Mouse (Mus musculus) C2C12 (cell line): Measurements from ENCODE around the gene Fgfbp3. TPM values are rescaled to one million over a fixed set of nuclear protein-coding genes. Genes with fewer than 3 reads are reported as not detected.

Experiments
- H3K27me3 ChIP-seq: one replicate; pipeline ENCODE4 v1.6.1; 2011; ENCODE audit not compliant: control insufficient read depth, insufficient read depth, insufficient read length
- H3K36me3 ChIP-seq: one replicate; pipeline ENCODE4 v1.6.1; 2011; ENCODE audit not compliant: control insufficient read depth, insufficient read depth
- H3K4me3 ChIP-seq: one replicate; pipeline ENCODE4 v1.5.1; 2011; ENCODE audit warnings: mild to moderate bottlenecking, control low read depth; ENCODE audit not compliant: poor library complexity, insufficient read depth, severe bottlenecking
- H3K79me2 ChIP-seq: one replicate; pipeline ENCODE4 v1.6.1; 2011; ENCODE audit not compliant: control insufficient read depth, insufficient read depth
- H3K79me3 ChIP-seq: one replicate; pipeline ENCODE4 v1.6.1; 2011; ENCODE audit warnings: low read depth, control low read depth
- H3ac ChIP-seq: one replicate; pipeline ENCODE3; 2011; ENCODE audit warnings: low read depth; ENCODE audit not compliant: control insufficient read depth, insufficient read length
- CEBPB ChIP-seq: IDR thresholded peaks from one replicate; pipeline ENCODE4 v1.6.1; 2011; ENCODE audit warnings: low read depth, mild to moderate bottlenecking, control low read depth, moderate library complexity
- CTCF ChIP-seq: IDR thresholded peaks from one replicate; pipeline ENCODE4 v1.5.1; 2011; ENCODE audit not compliant: control insufficient read depth, insufficient read depth, insufficient read length
- FOSL1 ChIP-seq: IDR thresholded peaks from one replicate; pipeline ENCODE4 v1.8.0; 2011; ENCODE audit warnings: mild to moderate bottlenecking, low read length; ENCODE audit not compliant: poor library complexity, insufficient read depth, severe bottlenecking
- MAX ChIP-seq: IDR thresholded peaks from one replicate; pipeline ENCODE4 v1.6.1; 2011; ENCODE audit warnings: mild to moderate bottlenecking, control low read depth
- MYOD1 ChIP-seq: IDR thresholded peaks from one replicate; pipeline ENCODE4 v1.6.1; 2011; ENCODE audit warnings: low read depth; ENCODE audit not compliant: control insufficient read depth, insufficient read length
- MYOG ChIP-seq: IDR thresholded peaks from one replicate; pipeline ENCODE4 v1.6.1; 2011; ENCODE audit not compliant: control insufficient read depth, insufficient read length; ENCODE audit errors: extremely low read depth
- USF1 ChIP-seq: IDR thresholded peaks from one replicate; pipeline ENCODE4 v1.6.1; 2011; ENCODE audit warnings: low read depth, mild to moderate bottlenecking, control low read depth, moderate library complexity
- polyA plus RNA-seq: library from polyadenylated mRNA; unstranded; fragments of >200 nt; fragmentation: generic; extraction: Trizol; gene quantifications from one replicate; pipeline ENCODE4 v1.2.1, GENCODE M21; 2012; ENCODE audit warnings: missing spikeins

The Fgfbp3 gene
- polyA plus RNA-seq, 1 experiment, result 0.94 TPM

DNA sequence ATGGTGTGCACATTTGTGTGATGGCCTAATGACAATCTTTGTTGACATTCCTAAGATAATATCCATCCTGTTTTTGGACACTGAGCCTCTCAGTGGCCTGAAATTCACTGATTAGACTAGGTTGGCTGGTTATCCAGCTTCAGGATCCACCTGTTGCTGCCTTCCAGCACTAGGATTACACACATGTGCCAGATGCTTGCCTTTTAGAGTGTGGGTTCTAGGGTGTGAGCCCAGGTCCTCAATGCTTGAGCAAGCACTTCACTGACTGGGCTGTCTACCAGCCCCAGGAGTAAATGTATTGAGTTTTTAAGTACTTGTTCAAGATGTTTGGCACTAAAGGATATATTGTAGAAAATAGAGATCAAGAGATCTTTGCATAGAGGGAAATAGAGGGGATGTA is 18.6 kb upstream of the Fgfbp3 start:
- H3K79me2 ChIP-seq, result peaks cover 98% of the 10 kb centered on the region
- H3K27me3 ChIP-seq, result no peaks in the 10 kb centered on the region
- TF ChIP-seq MYOD1 (no peak), CTCF (no peak), FOSL1 (no peak), MAX (no peak), CEBPB (no peak), USF1 (no peak), MYOG (no peak)
- H3K79me3 ChIP-seq, result peaks cover 87% of the 10 kb centered on the region
- H3K4me3 ChIP-seq, result no peak overlapping the region
- H3ac ChIP-seq, result no peak overlapping the region
- H3K36me3 ChIP-seq, result peaks cover 19% of the 10 kb centered on the region

DNA sequence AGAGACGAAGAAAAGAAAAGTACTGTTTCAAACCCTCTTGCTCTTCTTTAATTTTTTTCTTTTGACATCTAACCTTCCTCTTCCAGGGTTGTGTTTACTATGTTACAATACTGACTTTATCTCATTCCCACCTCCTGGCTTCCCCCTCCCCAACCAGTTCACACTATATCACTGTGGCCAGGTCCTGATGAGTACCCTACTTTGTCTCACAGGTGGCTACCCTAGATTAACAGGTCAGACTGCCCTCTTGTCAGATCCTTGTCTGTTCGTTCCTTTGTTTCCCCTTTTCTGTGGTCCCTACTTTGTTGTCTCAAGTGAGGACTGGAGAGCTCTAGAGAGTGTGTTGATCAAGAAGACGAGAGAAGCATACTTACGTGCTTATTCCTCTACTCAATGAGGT is 16.9 kb upstream of the Fgfbp3 start:
- peaks cover 92% of the 10 kb centered on the region for H3K79me3 ChIP-seq
- peaks cover 100% of the 10 kb centered on the region for H3K79me2 ChIP-seq
- H3ac ChIP-seq, result no peak overlapping the region
- H3K27me3 ChIP-seq, result no peaks in the 10 kb centered on the region
- TF ChIP-seq USF1 (no peak), MYOD1 (no peak), CEBPB (no peak), MYOG (no peak), MAX (no peak), CTCF (no peak), FOSL1 (no peak)
- H3K4me3 ChIP-seq, result no peak overlapping the region
- peaks cover 24% of the 10 kb centered on the region for H3K36me3 ChIP-seq

GRCm38 (mm10) chr19:36932613-36933012 is 13.2 kb upstream of the Fgfbp3 start:
- Histone ChIP-seq H3K4me3 (no peak overlapping the region), H3K79me2 (peaks cover 100% of the 10 kb centered on the region), H3K79me3 (peaks cover 94% of the 10 kb centered on the region), H3K27me3 (no peaks in the 10 kb centered on the region), H3ac (no peak overlapping the region), H3K36me3 (peaks cover 36% of the 10 kb centered on the region)
- TF ChIP-seq CEBPB (no peak), MYOD1 (no peak), FOSL1 (no peak), MAX (no peak), USF1 (no peak), MYOG (no peak), CTCF (no peak)

DNA sequence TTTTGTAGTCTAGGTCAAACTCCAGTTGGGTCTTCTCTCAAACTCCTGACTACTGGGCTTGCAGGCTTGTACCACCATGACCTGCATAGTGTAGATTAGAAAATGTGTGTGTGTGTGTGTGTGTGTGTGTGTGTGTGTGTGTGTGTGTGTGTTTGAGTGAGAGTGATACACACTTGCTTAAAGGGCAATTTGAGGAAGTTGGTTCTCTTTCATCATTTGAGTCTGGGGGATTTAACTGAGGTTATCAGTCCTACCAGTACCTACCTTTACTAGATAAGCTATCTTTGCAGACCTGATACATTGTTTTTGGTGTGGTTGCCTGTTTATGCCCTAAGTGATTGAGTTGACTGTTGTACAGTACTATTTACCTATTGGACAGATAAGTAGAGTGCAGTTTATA is 12.7 kb upstream of the Fgfbp3 start:
- Histone ChIP-seq H3K79me3 (peaks cover 94% of the 10 kb centered on the region), H3K36me3 (peaks cover 36% of the 10 kb centered on the region), H3K27me3 (no peaks in the 10 kb centered on the region), H3ac (no peak overlapping the region), H3K79me2 (peaks cover 100% of the 10 kb centered on the region), H3K4me3 (no peak overlapping the region)
- TF ChIP-seq CEBPB (no peak), MYOD1 (no peak), CTCF (no peak), USF1 (no peak)

- TF ChIP-seq MYOG (no peak), MAX (no peak), USF1 (no peak)
- peaks cover 90% of the 10 kb centered on the region for H3K79me2 ChIP-seq
- H3ac ChIP-seq, result no peak overlapping the region
- H3K4me3 ChIP-seq, result no peak overlapping the region
- peaks cover 24% of the 10 kb centered on the region for H3K36me3 ChIP-seq
- no peaks in the 10 kb centered on the region for H3K27me3 ChIP-seq
- H3K79me3 ChIP-seq, result peaks cover 80% of the 10 kb centered on the region
Observed at GRCm38 (mm10) chr19:36929816-36930215, 10.4 kb upstream of the Fgfbp3 start.

- TF ChIP-seq MYOG (no peak), CTCF (no peak), FOSL1 (no peak), CEBPB (no peak), MAX (no peak), MYOD1 (no peak), USF1 (no peak)
- Histone ChIP-seq H3K79me3 (peaks cover 64% of the 10 kb centered on the region), H3K27me3 (no peaks in the 10 kb centered on the region), H3K36me3 (peaks cover 16% of the 10 kb centered on the region), H3K4me3 (no peak overlapping the region), H3K79me2 (peaks cover 70% of the 10 kb centered on the region), H3ac (no peak overlapping the region)
Observed at GRCm38 (mm10) chr19:36927800-36928361, 8.5 kb upstream of the Fgfbp3 start.
